Mouse (Mus musculus) embryonic fibroblast, embryonic 13.5 days (primary cell): ENCODE measurements around the gene Micu2.

ENCODE experiments used
- CTCF ChIP-seq: IDR thresholded peaks from 2 replicates; pipeline ENCODE4 v1.5.1; 2011; ENCODE audit warnings: mild to moderate bottlenecking, control low read depth, low read length, moderate library complexity, borderline replicate concordance; ENCODE audit not compliant: insufficient read depth
- POLR2A ChIP-seq: IDR thresholded peaks from 2 replicates; pipeline ENCODE4 v1.6.1; 2011; ENCODE audit warnings: low read depth, mild to moderate bottlenecking, control low read depth, low read length, moderate library complexity

DNA sequence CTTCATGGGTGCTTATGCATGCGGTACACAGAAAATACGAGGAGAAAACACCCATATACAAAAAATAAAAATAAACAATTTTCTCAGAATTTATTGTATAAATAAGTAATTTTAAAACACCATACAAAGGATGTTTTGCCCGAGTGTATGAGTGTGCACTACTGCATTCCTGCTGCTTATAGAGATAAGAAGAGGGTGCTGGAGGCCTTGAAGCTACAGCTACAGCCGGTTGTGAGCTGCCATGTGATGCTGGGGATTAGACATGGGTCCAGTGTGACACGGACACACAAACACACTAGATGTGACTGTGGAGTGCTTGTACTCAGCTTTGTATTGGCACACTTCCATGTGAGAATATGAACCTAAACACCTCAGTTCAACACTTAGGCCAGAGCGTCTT is 61.8 kb downstream of the Micu2 start:
- TF ChIP-seq POLR2A (no peak), CTCF (no peak)
